Mouse (Mus musculus) thymus, adult 18-20 months (tissue): ENCODE data around the gene Ablim1.

Experiments
- DNase-seq, 2 experiments: peaks; one replicate each; pipeline ENCODE4 v3.0.0; 2022; ENCODE audit warnings: mixed read lengths in 2 of 2

Gene Ablim1

GRCm38 (mm10) chr19:57092958-57093697, 221.6 kb downstream of the Ablim1 start:
- no peak for DNase-seq

GRCm38 (mm10) chr19:57091278-57091677, 223.4 kb downstream of the Ablim1 start:
- DNase-seq = no peak

- no peak for DNase-seq
These were observed 225.8 kb downstream of the Ablim1 start for GRCm38 (mm10) chr19:57088804-57089369.

GRCm38 (mm10) chr19:57084520-57085166, 230.1 kb downstream of the Ablim1 start:
- DNase-seq = no peak

GRCm38 (mm10) chr19:57083887-57084286, 230.8 kb downstream of the Ablim1 start:
- no peak for DNase-seq

- DNase-seq = no peak
These were observed 231.6 kb downstream of the Ablim1 start for GRCm38 (mm10) chr19:57083183-57083555.

- no peak for DNase-seq
These were observed 232.1 kb downstream of the Ablim1 start for GRCm38 (mm10) chr19:57082454-57083182.

GRCm38 (mm10) chr19:57081536-57081935, 233.2 kb downstream of the Ablim1 start:
- DNase-seq = no peak

GRCm38 (mm10) chr19:57079606-57079981, 235.1 kb downstream of the Ablim1 start:
- DNase-seq = no peak

GRCm38 (mm10) chr19:57078867-57079605, 235.7 kb downstream of the Ablim1 start:
- DNase-seq = no peak

- no peak for DNase-seq
These were observed 236.7 kb downstream of the Ablim1 start for GRCm38 (mm10) chr19:57077826-57078699.

- DNase-seq = no peak
These were observed 241.3 kb downstream of the Ablim1 start for GRCm38 (mm10) chr19:57073450-57073849.

- DNase-seq = peak in 1 of 2 experiments; percentile 32
These were observed 242.0 kb downstream of the Ablim1 start for GRCm38 (mm10) chr19:57072756-57073155.

- no peak for DNase-seq
These were observed 247.6 kb downstream of the Ablim1 start for GRCm38 (mm10) chr19:57067108-57067613.

- DNase-seq = peak; percentile 27 to 53
These were observed 248.4 kb downstream of the Ablim1 start for GRCm38 (mm10) chr19:57066313-57066712.

- DNase-seq = no peak
These were observed 252.0 kb downstream of the Ablim1 start for GRCm38 (mm10) chr19:57062746-57063145.

GRCm38 (mm10) chr19:57059018-57059580, 255.6 kb downstream of the Ablim1 start:
- no peak for DNase-seq

GRCm38 (mm10) chr19:57057568-57057967, 257.2 kb downstream of the Ablim1 start:
- no peak for DNase-seq

- DNase-seq = no peak
These were observed 259.3 kb downstream of the Ablim1 start for GRCm38 (mm10) chr19:57055215-57056120.

GRCm38 (mm10) chr19:57052959-57053358, 261.8 kb downstream of the Ablim1 start:
- no peak for DNase-seq
